Mouse (Mus musculus) limb, embryonic 12.5 days (tissue): ENCODE measurements around the gene Eid2b. TPM values are rescaled to one million over a fixed set of nuclear protein-coding genes. Genes with fewer than 3 reads are reported as not detected.

Source experiments
- ATAC-seq: fragments of 200-750 bp; cut with Nextera tagmentation; 2 replicates; pipeline ENCODE4 v1.8.0; 2017; ENCODE audit warnings: low read depth, moderate TSS enrichment; ENCODE audit not compliant: insufficient number of reproducible peaks, insufficient read depth, low FRiP score, low TSS enrichment
- H3K27ac ChIP-seq: fragments of 300-500 bp; sonication (generic); 2 replicates; pipeline ENCODE4 v1.5.1; 2016; ENCODE audit warnings: mild to moderate bottlenecking, moderate library complexity
- H3K27me3 ChIP-seq: fragments of 300-500 bp; sonication (generic); 2 replicates; pipeline ENCODE4 v1.6.1; 2016; ENCODE audit warnings: mild to moderate bottlenecking, moderate library complexity
- H3K36me3 ChIP-seq: fragments of 300-500 bp; sonication (generic); 2 replicates; pipeline ENCODE4 v1.6.1; 2016; ENCODE audit warnings: mild to moderate bottlenecking, moderate library complexity
- H3K4me1 ChIP-seq: fragments of 300-500 bp; sonication (generic); replicated peaks from 2 replicates; pipeline ENCODE4 v1.6.1; 2016
- H3K4me2 ChIP-seq: fragments of 300-500 bp; sonication (generic); 2 replicates; pipeline ENCODE4 v1.6.1; 2016; ENCODE audit warnings: mild to moderate bottlenecking, moderate library complexity
- H3K4me3 ChIP-seq: fragments of 300-500 bp; sonication (generic); replicated peaks from 2 replicates; pipeline ENCODE4 v1.5.1; 2016; ENCODE audit warnings: mild to moderate bottlenecking
- H3K9ac ChIP-seq: fragments of 300-500 bp; sonication (generic); replicated peaks from 2 replicates; pipeline ENCODE4 v1.6.1; 2016; ENCODE audit warnings: mild to moderate bottlenecking, moderate library complexity
- H3K9me3 ChIP-seq: fragments of 300-500 bp; sonication (generic); 2 replicates; pipeline ENCODE4 v1.6.1; 2016; ENCODE audit warnings: mild to moderate bottlenecking, moderate library complexity
- WGBS: fragments of 180-500 bp; shearing (Covaris S2); methylation state at CpG from one replicate; pipeline ENCODE4 v1.1.7; 2016; 5-methylcytosine and 5-hydroxymethylcytosine counted together
- polyA plus RNA-seq: library from polyadenylated mRNA; unstranded; fragments of >200 nt; fragmentation: Nextera tagmentation; extraction: Ambion mirVana; gene quantifications from 2 replicates; pipeline ENCODE4 v1.2.1, GENCODE M21; 2016

Eid2b gene
- polyA plus RNA-seq, 1 experiment from 2014 or later, result 18.5 TPM

DNA sequence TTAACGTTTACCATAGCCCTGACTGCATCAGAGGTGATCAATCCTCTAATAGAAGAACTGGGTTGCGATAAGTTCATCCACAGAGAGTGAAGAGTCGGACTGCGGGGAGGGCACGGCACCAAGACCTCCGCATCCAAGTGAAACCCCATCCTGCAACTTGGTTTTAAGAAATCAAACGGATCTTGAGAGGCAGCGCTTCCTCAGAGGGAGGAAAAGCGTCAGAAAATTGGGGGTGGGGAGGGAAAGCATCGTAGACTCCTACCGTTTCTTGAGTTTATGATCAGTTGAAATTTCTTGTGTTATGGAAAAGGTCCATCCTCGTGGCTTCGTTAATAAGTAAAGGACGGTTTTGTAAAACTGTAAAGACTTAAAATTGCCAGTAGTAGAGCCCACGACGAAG lies 9.0 kb upstream of the Eid2b start:
- Histone ChIP-seq H3K36me3 (peaks cover 35% of the 10 kb centered on the region), H3K4me3 (peak overlapping the region; percentile 92), H3K9ac (peak overlapping the region; percentile 97), H3K4me1 (peaks cover 7% of the 10 kb centered on the region; the same call in 1 of the 2 replicates), H3K27ac (peak overlapping the region; percentile 92), H3K27me3 (no peaks in the 10 kb centered on the region), H3K4me2 (peak overlapping the region; percentile 79), H3K9me3 (peaks cover 11% of the 10 kb centered on the region; the same call in 1 of the 2 replicates)
- WGBS, result 32% methylated on average over 16 of the region's 16 CpGs
- no peak for ATAC-seq

- Histone ChIP-seq H3K27ac (no peak overlapping the region), H3K9ac (no peak overlapping the region), H3K4me2 (no peak overlapping the region), H3K36me3 (peaks cover 35% of the 10 kb centered on the region), H3K9me3 (peaks cover 11% of the 10 kb centered on the region; the same call in 1 of the 2 replicates), H3K27me3 (no peaks in the 10 kb centered on the region), H3K4me1 (peaks cover 7% of the 10 kb centered on the region; the same call in 1 of the 2 replicates), H3K4me3 (no peak overlapping the region)
- no peak for ATAC-seq
- WGBS, result 93% methylated on average over 12 of the region's 12 CpGs
Observed at GRCm38 (mm10) chr7:28269355-28269754, 8.2 kb upstream of the Eid2b start.

GRCm38 (mm10) chr7:28271761-28272160 lies 5.8 kb upstream of the Eid2b start:
- Histone ChIP-seq H3K9me3 (peaks cover 11% of the 10 kb centered on the region; the same call in 1 of the 2 replicates), H3K27ac (no peak overlapping the region), H3K9ac (no peak overlapping the region), H3K4me2 (no peak overlapping the region), H3K4me3 (no peak overlapping the region), H3K36me3 (peaks cover 35% of the 10 kb centered on the region), H3K4me1 (peaks cover 7% of the 10 kb centered on the region; the same call in 1 of the 2 replicates), H3K27me3 (no peaks in the 10 kb centered on the region)
- no peak for ATAC-seq
- 72% methylated on average over 3 of the region's 3 CpGs for WGBS

DNA sequence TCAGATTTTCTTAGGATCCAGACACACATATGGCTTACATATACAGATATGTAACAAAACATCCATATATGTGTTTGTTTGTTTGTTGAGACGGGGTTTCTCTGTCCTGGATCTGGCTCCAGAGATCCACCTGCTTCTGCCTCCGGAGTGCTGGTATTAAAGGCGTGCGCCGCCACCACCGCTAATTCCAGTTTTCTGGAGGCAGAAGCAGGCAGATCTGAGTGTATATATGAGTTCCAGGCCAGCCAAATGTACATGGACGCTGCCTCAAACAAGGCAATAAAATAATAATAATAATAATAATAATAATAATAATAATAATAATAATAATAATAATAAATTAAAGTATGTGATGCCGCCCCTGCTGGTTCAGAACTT lies 313 bp upstream of the Eid2b start:
- WGBS, result 61% methylated on average over 8 of the region's 8 CpGs
- no peak overlapping the region for H3K27ac ChIP-seq
- no peaks in the 10 kb centered on the region for H3K9me3 ChIP-seq
- no peak overlapping the region for H3K4me2 ChIP-seq
- H3K27me3 ChIP-seq, result no peaks in the 10 kb centered on the region
- no peak for ATAC-seq
- H3K9ac ChIP-seq, result no peak overlapping the region
- peaks cover 6% of the 10 kb centered on the region for H3K4me1 ChIP-seq
- H3K36me3 ChIP-seq, result peaks cover 11% of the 10 kb centered on the region
- peak overlapping the region; percentile 65; the same call in 1 of the 2 replicates for H3K4me3 ChIP-seq

DNA sequence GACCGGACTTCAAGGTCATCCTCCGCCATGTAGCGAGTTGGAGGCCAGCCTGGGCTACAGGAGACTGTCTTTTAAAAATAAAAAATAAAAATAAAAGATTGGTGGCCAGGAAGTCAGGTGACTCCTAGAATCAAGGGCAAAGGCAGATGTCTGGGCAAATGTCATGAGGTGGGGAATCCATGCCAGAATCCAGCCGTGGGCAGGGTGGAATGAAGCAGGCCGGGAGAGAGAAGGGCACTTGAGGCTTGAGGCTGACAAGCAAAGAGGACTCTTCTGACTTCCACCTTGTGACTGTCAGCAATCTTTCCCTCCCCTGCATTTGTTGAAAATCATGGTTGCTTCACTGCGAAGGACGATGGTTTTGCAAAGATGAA lies 727 bp downstream of the Eid2b start:
- H3K27ac ChIP-seq, result no peak overlapping the region
- no peaks in the 10 kb centered on the region for H3K27me3 ChIP-seq
- peaks cover 6% of the 10 kb centered on the region for H3K4me1 ChIP-seq
- WGBS, result 86% methylated on average over 7 of the region's 7 CpGs
- peaks cover under 1% of the 10 kb centered on the region for H3K36me3 ChIP-seq
- no peak for ATAC-seq
- H3K4me2 ChIP-seq, result peak overlapping the region; percentile 75
- no peaks in the 10 kb centered on the region for H3K9me3 ChIP-seq
- H3K4me3 ChIP-seq, result peak overlapping the region; percentile 65
- H3K9ac ChIP-seq, result peak overlapping the region; percentile 86

DNA sequence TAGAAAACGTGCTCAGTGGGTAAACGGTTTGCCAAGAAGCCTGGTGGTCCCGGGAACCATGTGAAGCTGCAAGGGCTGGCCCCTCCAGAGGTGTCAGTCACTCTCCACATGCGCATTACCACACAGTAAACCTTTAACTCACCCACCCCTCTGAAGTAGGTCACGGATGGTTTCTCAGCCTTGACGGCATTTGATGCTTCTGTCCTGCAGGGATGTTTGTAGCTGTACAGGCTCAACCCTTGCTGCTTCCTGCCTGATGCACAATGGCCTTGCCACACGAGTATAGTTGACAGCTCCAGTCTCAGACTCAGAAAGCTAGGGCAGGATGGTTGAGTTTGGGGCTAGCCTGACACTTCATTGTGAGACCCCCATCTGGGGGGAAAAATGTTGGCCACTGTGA lies 3.1 kb downstream of the Eid2b start:
- Histone ChIP-seq H3K4me3 (no peak overlapping the region), H3K9ac (no peak overlapping the region), H3K4me1 (peaks cover 6% of the 10 kb centered on the region), H3K4me2 (no peak overlapping the region), H3K36me3 (no peaks in the 10 kb centered on the region), H3K27ac (no peak overlapping the region), H3K27me3 (no peaks in the 10 kb centered on the region), H3K9me3 (no peaks in the 10 kb centered on the region)
- 74% methylated on average over 7 of the region's 7 CpGs for WGBS
- ATAC-seq, result no peak

DNA sequence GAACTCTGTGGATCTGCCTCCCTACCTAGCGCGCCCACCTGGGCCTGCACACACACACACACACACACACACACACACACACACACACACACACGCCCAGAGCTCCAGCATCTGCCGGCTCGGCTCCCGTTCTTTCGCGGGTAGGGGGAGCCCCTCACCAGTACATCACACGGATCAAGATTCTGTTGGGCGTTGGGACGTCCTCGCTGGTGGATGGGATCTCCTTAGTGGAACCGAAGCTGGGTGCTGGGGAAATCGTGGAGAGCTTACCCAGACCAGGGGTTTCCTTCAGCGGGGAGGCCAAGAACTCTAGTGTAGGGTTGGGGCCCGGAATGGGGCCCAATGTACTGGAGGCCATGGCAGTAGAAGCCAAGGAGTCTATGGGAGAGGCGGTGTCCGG lies 12.6 kb downstream of the Eid2b start:
- Histone ChIP-seq H3K4me1 (peaks cover 15% of the 10 kb centered on the region), H3K4me3 (peak overlapping the region; percentile 31), H3K27me3 (peaks cover 85% of the 10 kb centered on the region), H3K9ac (peak overlapping the region; percentile 40; the same call in 1 of the 2 replicates), H3K27ac (no peak overlapping the region), H3K36me3 (no peaks in the 10 kb centered on the region), H3K9me3 (no peaks in the 10 kb centered on the region), H3K4me2 (peak overlapping the region; percentile 53)
- no peak for ATAC-seq
- WGBS, result under 1% methylated on average over 15 of the region's 18 CpGs

DNA sequence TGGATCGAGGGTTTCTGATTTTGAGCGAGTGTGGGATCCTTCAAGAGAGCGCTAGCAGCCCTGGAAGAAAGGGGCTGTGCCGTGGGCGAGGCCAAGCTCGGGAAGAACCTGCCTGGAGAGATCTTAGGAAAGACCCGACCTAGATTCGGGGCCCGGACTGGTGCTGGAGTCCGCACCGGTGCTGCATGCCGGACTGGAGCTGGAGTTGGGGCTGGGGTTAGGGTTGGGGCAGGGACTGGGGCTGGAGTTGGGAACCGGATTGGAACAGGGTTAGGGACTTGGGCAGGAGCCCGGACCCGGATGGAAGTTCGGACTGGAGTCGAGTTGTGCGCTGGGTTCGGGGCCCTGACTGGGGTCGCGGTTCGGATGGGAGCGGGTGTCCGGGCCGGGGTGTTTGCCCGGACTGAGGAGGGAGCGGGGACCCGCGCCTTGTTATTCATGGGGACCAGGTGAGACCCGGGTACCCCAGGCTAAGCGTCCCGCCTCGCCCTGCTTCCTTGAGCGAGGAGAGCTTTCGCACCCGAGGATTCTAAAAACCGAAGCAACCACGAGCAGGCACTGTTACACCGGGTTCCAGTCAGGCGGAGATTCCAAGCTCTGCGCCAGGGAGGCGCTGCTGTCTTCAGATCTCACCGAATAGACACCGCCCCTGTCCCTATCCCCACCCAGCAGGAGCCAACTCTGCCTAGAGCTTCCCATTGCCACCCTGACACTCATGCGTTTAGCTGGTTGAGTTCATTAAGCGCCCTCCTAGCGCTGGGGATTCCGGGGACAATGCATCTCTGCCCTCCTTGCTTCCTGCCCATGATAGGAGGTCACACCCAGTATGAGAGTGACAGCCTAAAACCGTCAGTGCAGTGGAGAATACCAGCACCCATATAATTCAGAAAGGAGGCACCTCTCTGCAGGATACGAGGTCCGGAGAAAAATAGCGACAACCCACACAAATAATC lies 13.4 kb downstream of the Eid2b start, which contains the start of gene Selenov:
Gene Selenov (minus strand): TSS at position 549 of the 953 bp plus-strand sequence.
- ATAC-seq, result no peak
- Histone ChIP-seq H3K27me3 (peaks cover 93% of the 10 kb centered on the region), H3K9ac (peak within 1 kb of the TSS; percentile 40; the same call in 1 of the 2 replicates), H3K9me3 (no peaks in the 10 kb centered on the region), H3K4me2 (peak within 1 kb of the TSS; percentile 53), H3K4me3 (peak within 1 kb of the TSS; percentile 31), H3K27ac (no peak within 1 kb of the TSS), H3K36me3 (no peaks in the 10 kb centered on the region), H3K4me1 (peaks cover 15% of the 10 kb centered on the region)
- 2% methylated on average over 52 of the region's 52 CpGs for WGBS

DNA sequence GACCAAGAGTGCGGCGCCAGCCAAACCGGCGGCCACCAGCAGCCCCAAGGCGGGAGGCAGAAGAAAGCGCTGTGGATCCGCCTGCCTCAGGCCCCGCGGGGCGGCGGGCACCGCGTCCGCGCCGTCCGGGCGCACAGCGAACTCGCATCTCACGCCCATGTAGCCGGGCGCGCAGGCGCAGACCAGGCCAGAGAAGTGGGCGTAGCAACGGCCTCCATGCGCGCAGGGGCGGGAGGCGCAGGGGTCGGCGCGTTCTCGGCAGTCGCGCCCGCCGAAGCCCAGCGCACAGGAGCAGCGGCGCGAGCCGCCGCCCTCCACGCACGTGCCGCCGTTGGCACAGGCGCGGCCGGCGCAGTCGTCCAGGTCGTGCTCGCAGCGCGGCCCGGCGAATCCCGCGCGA lies 16.9 kb downstream of the Eid2b start:
- Histone ChIP-seq H3K9me3 (0 out of 2 replicates have a peak, but pooled peaks cover 3% of the 10 kb centered on the region), H3K4me3 (peak overlapping the region; percentile 55), H3K36me3 (no peaks in the 10 kb centered on the region), H3K27me3 (peaks cover 99% of the 10 kb centered on the region), H3K4me2 (peak overlapping the region; percentile 79), H3K27ac (no peak overlapping the region), H3K4me1 (peaks cover 15% of the 10 kb centered on the region), H3K9ac (peak overlapping the region; percentile 57)
- 8% methylated on average over 62 of the region's 63 CpGs for WGBS
- peak; percentile 23; the same call in 1 of the 2 replicates for ATAC-seq

- peak overlapping the region; percentile 40; the same call in 1 of the 2 replicates for H3K9ac ChIP-seq
- no peak overlapping the region for H3K27ac ChIP-seq
- ATAC-seq, result no peak
- peaks cover 26% of the 10 kb centered on the region for H3K4me1 ChIP-seq
- H3K9me3 ChIP-seq, result 0 out of 2 replicates have a peak, but pooled peaks cover 3% of the 10 kb centered on the region
- H3K36me3 ChIP-seq, result no peaks in the 10 kb centered on the region
- H3K4me3 ChIP-seq, result peak overlapping the region; percentile 17; the same call in 1 of the 2 replicates
- peak overlapping the region; percentile 34; the same call in 1 of the 2 replicates for H3K4me2 ChIP-seq
- 23% methylated on average over 43 of the region's 43 CpGs for WGBS
- peaks cover 94% of the 10 kb centered on the region for H3K27me3 ChIP-seq
Observed at GRCm38 (mm10) chr7:28298837-28299625, 21.5 kb downstream of the Eid2b start.
